Mouse (Mus musculus): Measurements from ENCODE around the gene Mief1. TPM values are rescaled to one million over a fixed set of nuclear protein-coding genes. Genes with fewer than 3 reads are reported as not detected.

Gene Mief1
- polyA plus RNA-seq, 1 experiment from 2014 or later, result 35.2 TPM

Other genes with a start within 250 kb of the Mief1 start
- 4.3 and 6.8 TPM in 2 replicates for gene Pdgfb, start 219.0 kb upstream of the Mief1 start, polyA plus RNA-seq (2015; fragmentation: Nextera tagmentation; extraction: Ambion mirVana)
- 66.2 and 83.9 TPM in 2 replicates for gene Syngr1, start 142.7 kb upstream of the Mief1 start, polyA plus RNA-seq (2015; fragmentation: Nextera tagmentation; extraction: Ambion mirVana)
- 524 and 548 TPM in 2 replicates for gene Rpl3, start 142.2 kb upstream of the Mief1 start, polyA plus RNA-seq (2015; fragmentation: Nextera tagmentation; extraction: Ambion mirVana)
- 35.9 and 38.3 TPM in 2 replicates for gene Tab1, start 100.9 kb upstream of the Mief1 start, polyA plus RNA-seq (2015; fragmentation: Nextera tagmentation; extraction: Ambion mirVana)
- gene Mgat3, start 60.3 kb upstream of the Mief1 start, polyA plus RNA-seq (2015; fragmentation: Nextera tagmentation; extraction: Ambion mirVana), result 14.1 and 15.2 TPM in 2 replicates
- 5.5 TPM in 1 of 2 replicates, not detected in the other for gene AC140267.1, start 1.8 kb downstream of the Mief1 start, polyA plus RNA-seq (2015; fragmentation: Nextera tagmentation; extraction: Ambion mirVana)
- gene Atf4, start 21.2 kb downstream of the Mief1 start, polyA plus RNA-seq (2015; fragmentation: Nextera tagmentation; extraction: Ambion mirVana), result 125 and 131 TPM in 2 replicates
- gene Rps19bp1, start 30.3 kb downstream of the Mief1 start, polyA plus RNA-seq (2015; fragmentation: Nextera tagmentation; extraction: Ambion mirVana), result 74.9 and 79.6 TPM in 2 replicates
- 1.0 and 1.4 TPM in 2 replicates for gene Cacna1i, start 53.2 kb downstream of the Mief1 start, polyA plus RNA-seq (2015; fragmentation: Nextera tagmentation; extraction: Ambion mirVana)

All from midbrain, embryonic 16.5 days (tissue).